Mouse (Mus musculus) erythroblast, embryonic 14.5 days (primary cell): ENCODE data around the gene Dlg2. TPM values are rescaled to one million over a fixed set of nuclear protein-coding genes. Genes with fewer than 3 reads are reported as not detected.

Experiments
- H3K27me3 ChIP-seq: 2 replicates; pipeline ENCODE4 v1.6.1; 2012; ENCODE audit warnings: inconsistent platforms; ENCODE audit not compliant: control insufficient read depth
- H3K36me3 ChIP-seq: 2 replicates; pipeline ENCODE4 v1.6.1; 2012; ENCODE audit warnings: mild to moderate bottlenecking, inconsistent platforms; ENCODE audit not compliant: control insufficient read depth
- H3K4me1 ChIP-seq: 2 replicates; pipeline ENCODE4 v1.6.1; 2012; ENCODE audit warnings: inconsistent platforms; ENCODE audit not compliant: control insufficient read depth
- H3K4me3 ChIP-seq: replicated peaks from 2 replicates; pipeline ENCODE3; 2012; ENCODE audit warnings: moderate library complexity, mild to moderate bottlenecking, inconsistent platforms
- H3K9me3 ChIP-seq: 2 replicates; pipeline ENCODE4 v1.6.1; 2012; ENCODE audit warnings: low read length, inconsistent platforms, mixed read lengths; ENCODE audit not compliant: control insufficient read depth
- GATA1 ChIP-seq: IDR thresholded peaks from 2 replicates; pipeline ENCODE4 v1.6.1; 2012; ENCODE audit warnings: low read length, inconsistent platforms, mixed read lengths
- TAL1 ChIP-seq: IDR thresholded peaks from 3 replicates; pipeline ENCODE4 v1.6.1; 2012; ENCODE audit warnings: low read length, inconsistent platforms, mixed read lengths
- polyA plus RNA-seq: library from polyadenylated mRNA; stranded (reverse); fragments of >175 nt; gene quantifications from 2 replicates; pipeline ENCODE4 v1.2.3, GENCODE M21; 2012

The Dlg2 gene
- polyA plus RNA-seq, 1 experiment: not detected

DNA sequence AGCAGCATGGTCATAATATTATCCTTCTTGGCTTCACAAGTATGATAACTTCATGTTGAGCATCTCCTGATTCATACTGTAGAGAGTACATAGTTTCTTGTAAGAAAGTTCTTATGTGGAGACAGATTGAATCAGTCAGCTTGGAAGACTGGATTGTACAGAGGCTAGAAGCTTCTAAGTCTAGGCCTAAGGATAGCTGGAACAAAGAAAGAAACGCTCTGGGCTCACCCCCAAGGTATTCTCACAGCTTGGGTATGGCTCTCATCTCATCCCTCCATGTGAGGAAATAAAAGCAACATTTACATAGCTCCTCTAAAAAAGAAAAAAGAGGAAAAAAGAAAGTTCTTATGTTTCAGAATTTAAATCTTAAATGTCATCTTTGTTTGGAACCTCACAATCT lies 1466.8 kb downstream of the Dlg2 start:
- Histone ChIP-seq H3K36me3 (no peaks in the 10 kb centered on the region), H3K4me3 (no peak overlapping the region), H3K4me1 (no peaks in the 10 kb centered on the region), H3K27me3 (no peaks in the 10 kb centered on the region), H3K9me3 (no peaks in the 10 kb centered on the region)
- TF ChIP-seq GATA1 (no peak), TAL1 (no peak)

GRCm38 (mm10) chr7:91955584-91955983 lies 1479.1 kb downstream of the Dlg2 start:
- Histone ChIP-seq H3K9me3 (no peaks in the 10 kb centered on the region), H3K4me1 (no peaks in the 10 kb centered on the region), H3K27me3 (no peaks in the 10 kb centered on the region), H3K4me3 (no peak overlapping the region), H3K36me3 (no peaks in the 10 kb centered on the region)
- TF ChIP-seq TAL1: no peak
- no peak for TF ChIP-seq GATA1

GRCm38 (mm10) chr7:91962956-91963355 lies 1486.5 kb downstream of the Dlg2 start:
- TF ChIP-seq TAL1 (no peak), GATA1 (no peak)
- Histone ChIP-seq H3K9me3 (no peaks in the 10 kb centered on the region), H3K4me1 (no peaks in the 10 kb centered on the region), H3K36me3 (no peaks in the 10 kb centered on the region), H3K27me3 (no peaks in the 10 kb centered on the region), H3K4me3 (no peak overlapping the region)

- Histone ChIP-seq H3K9me3 (no peaks in the 10 kb centered on the region), H3K36me3 (no peaks in the 10 kb centered on the region), H3K27me3 (no peaks in the 10 kb centered on the region), H3K4me3 (no peak overlapping the region), H3K4me1 (no peaks in the 10 kb centered on the region)
- TF ChIP-seq TAL1 (no peak), GATA1 (no peak)
These were observed 1496.5 kb downstream of the Dlg2 start for GRCm38 (mm10) chr7:91972970-91973369.

DNA sequence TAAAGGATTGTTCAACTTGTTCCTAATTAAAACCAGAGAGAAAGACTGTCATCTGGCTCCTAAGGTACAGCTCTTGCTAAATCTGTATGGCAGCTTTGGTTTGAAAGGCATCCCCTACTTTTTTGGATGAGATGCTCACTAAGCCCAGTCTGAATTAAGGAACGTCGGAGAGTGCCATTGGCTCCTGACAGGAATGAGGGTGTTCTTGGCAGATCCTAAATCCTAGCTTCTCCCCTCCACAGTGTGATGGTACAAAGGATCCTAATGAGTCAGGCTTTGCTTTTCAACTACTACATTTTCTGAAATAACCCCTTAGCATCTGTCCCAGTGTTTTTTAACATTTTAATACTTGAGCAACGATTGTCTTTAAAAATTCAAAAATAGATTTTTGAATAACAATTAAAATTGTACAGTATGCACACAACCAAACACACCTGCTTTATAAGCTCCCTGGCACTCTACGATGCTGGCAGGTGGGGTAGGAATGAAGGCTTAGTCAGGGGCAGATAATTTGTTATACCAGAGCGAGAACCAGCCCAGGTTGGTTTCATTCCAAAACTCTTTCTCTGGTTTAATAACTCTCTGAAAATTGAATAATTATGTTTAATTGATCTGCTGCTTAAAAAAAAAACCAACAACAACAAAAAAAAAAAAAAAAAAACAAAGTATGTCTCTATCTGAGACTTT lies 1527.4 kb downstream of the Dlg2 start:
- Histone ChIP-seq H3K4me1 (no peaks in the 10 kb centered on the region), H3K4me3 (no peak overlapping the region), H3K27me3 (no peaks in the 10 kb centered on the region), H3K36me3 (no peaks in the 10 kb centered on the region), H3K9me3 (no peaks in the 10 kb centered on the region)
- TF ChIP-seq TAL1 (no peak), GATA1 (no peak)

- TF ChIP-seq GATA1 (no peak), TAL1 (no peak)
These were observed 1529.4 kb downstream of the Dlg2 start for GRCm38 (mm10) chr7:92005681-92006425.

DNA sequence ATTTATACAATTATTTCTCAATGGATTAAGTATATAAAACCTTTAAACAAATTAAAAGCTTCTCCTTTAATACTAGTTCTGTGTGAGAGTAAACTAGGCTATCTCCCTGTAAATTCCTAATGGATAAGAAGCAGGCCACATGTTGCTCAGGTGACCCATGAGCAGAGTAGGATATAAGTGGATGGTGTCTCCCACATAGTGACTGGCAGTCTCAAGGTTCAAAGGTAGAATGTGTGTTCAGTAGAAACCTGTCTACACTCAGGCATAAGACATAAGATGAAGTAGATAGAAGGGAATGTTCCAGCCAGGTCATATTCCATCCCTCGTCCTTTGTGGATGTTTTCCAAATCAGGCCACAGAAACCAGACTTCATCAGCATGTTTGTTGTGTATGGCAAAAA lies 1532.2 kb downstream of the Dlg2 start:
- Histone ChIP-seq H3K4me3 (no peak overlapping the region), H3K4me1 (no peaks in the 10 kb centered on the region), H3K36me3 (no peaks in the 10 kb centered on the region), H3K9me3 (no peaks in the 10 kb centered on the region), H3K27me3 (no peaks in the 10 kb centered on the region)
- TF ChIP-seq GATA1: no peak
- TF ChIP-seq TAL1: no peak

More at GRCm38 (mm10) chr7:92005681-92006425, 1529.4 kb downstream of the Dlg2 start:
- no peaks in the 10 kb centered on the region for H3K9me3 ChIP-seq
- no peaks in the 10 kb centered on the region for H3K4me1 ChIP-seq
- H3K4me3 ChIP-seq: no peak overlapping the region
- no peaks in the 10 kb centered on the region for H3K36me3 ChIP-seq
- H3K27me3 ChIP-seq: no peaks in the 10 kb centered on the region

- Histone ChIP-seq H3K4me1 (no peaks in the 10 kb centered on the region), H3K4me3 (no peak overlapping the region), H3K36me3 (no peaks in the 10 kb centered on the region), H3K27me3 (no peaks in the 10 kb centered on the region), H3K9me3 (no peaks in the 10 kb centered on the region)
- no peak for TF ChIP-seq TAL1
- TF ChIP-seq GATA1: no peak
These were observed 1548.5 kb downstream of the Dlg2 start for GRCm38 (mm10) chr7:92024928-92025327.

DNA sequence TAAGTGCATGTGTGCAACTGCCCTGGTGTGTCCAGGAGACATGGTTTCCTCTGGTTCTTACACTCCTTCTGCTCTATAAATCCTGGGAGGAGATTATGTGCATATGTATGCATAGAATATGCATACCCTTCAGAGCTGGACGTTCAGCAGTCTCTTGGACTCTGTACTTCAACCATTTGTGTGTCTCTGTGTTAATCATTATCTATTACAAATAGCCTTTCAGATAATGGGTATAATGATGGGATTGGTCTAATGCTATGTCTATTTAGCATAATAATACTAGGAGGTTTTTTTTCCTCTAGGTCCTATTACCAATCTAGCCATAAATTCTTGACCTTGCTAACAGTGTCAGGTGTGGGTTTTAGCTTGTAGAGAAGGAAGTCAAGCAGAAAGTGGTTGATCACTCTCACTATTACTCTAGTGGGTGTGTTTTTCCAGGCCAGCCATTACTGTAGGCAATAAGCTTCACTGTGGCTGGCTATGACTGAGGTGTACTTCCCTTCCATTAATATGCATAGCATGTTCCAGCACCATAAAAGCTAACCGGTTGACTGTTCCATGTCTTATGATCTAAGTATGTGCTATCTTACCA lies 1549.1 kb downstream of the Dlg2 start:
- no peak for TF ChIP-seq GATA1
- no peak for TF ChIP-seq TAL1
- Histone ChIP-seq H3K36me3 (no peaks in the 10 kb centered on the region), H3K4me3 (no peak overlapping the region), H3K4me1 (no peaks in the 10 kb centered on the region), H3K27me3 (no peaks in the 10 kb centered on the region), H3K9me3 (no peaks in the 10 kb centered on the region)
